Mouse (Mus musculus) brain, adult 2 months (tissue): Measurements from ENCODE around the gene Mob1a.

Source experiments
- DNase-seq: peaks from one replicate; pipeline ENCODE4 v3.0.0; 2011; ENCODE audit warnings: low read depth, low spot score

The Mob1a gene

DNA sequence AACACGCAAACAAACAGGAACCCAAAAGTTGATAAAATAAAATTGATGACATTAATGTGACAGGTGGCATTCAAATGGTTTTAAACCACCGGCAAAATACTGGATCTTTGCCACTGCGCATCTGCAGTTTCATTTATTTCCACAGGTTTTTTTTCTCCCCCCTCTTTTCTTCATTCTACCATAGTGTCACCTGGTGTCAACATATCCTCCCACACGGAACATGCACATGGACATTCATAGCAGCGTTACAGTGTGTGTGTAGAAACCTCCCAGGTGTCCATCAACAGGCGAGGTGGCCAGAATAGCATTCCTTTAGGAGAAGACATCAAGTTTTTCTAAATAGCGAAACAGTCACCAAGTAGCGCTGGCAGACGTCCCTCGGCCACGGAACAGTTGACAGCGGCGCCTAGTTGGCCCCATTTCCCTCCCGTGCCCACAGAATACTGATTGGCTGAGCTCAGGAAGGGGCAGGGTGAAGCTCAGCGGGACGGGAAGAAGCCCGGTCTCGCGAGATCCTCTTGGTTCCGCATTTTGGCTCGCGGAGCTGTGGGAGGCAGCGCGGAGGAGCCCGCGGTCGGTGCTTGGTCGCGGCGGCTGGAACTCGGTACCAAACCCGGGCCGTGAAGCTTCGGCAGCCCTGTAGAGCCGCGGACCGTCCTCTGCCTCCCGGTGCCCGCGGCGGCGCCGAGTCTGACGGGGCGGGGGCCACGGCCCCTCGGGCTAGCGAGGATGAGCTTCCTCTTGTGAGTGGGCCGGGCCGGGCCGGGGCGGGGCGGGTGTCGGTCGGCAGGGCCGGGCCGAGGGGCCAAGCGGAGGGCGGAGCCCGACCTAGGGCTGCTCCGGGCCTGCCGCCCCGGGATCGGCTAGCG, at the start of gene Mob1a, which contains the start of gene Mthfd2:
TSS of gene Mob1a (plus strand) at position 492 of the 869 bp plus-strand sequence.
TSS of gene Mthfd2 (minus strand) at position 384 of the 869 bp plus-strand sequence.
- peak; percentile 99 for DNase-seq

DNA sequence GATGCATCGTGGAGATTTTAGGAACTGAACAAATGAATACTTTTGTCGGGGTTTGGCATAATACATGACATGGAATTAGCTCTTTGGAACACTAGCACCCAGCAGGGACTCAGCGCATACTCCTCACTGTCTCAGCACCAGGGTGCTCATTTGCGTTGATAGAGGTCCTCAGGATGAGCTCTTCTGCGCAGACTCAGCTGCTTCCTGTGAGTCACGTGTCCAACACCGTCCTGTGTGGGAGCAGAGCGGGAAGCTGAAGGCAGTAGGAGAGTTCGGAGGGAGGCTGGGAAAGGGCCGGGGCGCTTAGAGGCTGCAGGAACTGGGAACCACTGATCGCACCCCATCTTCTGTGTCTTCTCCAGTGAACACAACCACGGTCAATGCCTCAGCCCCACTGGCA, 48.7 kb upstream of the Mob1a start:
- DNase-seq, result no peak

- DNase-seq, result peak; percentile 26
Observed at GRCm38 (mm10) chr6:83278881-83279280, 46.9 kb upstream of the Mob1a start.

DNA sequence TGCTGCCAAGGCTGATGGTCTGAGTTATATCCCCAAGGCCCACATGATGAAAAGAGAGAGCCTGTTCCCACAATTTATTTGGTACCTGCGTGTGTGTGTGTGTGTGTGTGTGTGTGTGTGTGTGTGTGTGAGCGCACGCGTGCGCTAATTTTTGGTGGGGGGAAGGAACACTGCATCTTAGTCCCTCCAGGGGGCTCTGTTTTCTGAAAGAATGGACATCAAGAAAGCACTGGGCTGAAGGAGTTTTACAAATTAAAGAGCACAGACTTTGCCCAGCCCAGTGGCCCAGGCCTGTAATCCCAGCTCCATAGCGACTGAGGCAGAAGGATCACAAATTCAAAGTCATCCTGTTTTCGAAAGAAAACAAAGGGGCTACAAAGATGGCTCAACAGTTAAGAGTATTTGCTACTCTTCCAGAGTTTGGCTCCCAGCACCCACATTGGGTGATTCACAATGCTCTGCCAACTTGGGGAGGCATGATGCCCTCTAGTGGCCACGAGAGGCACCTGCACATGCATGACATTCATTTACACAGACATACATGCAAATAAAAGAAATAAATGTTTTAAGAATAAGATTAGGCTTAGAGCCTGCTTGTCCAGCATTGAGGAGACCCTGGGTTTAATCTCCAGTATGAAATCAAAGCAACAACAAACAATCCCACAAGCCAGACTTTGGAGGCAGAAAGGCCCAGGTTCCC, 45.4 kb upstream of the Mob1a start:
- DNase-seq, result no peak

- DNase-seq, result no peak
Observed at GRCm38 (mm10) chr6:83300447-83301229, 25.2 kb upstream of the Mob1a start.

- no peak for DNase-seq
Observed at GRCm38 (mm10) chr6:83301294-83301693, 24.5 kb upstream of the Mob1a start.

DNA sequence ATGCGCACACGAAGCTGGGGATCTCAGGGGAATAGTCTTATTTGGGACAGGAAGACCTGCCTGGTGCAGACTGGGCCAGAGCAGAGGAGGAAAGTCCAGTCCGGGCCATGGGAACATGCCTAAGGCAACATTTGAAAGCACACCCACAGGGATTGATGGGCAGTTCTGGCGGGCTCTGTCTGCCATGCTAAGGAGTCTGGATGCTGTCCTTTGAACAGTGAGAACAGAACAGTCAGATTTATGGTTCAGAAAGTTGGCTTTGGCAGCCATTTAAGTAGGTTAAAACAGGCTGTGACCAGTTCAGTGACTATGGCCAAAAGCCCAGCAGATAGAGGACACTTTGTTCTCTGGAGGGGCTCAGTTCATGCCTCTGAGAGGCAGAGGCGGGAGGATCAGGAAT, 23.6 kb upstream of the Mob1a start:
- peak; percentile 42 for DNase-seq

GRCm38 (mm10) chr6:83309017-83309416, 16.8 kb upstream of the Mob1a start:
- DNase-seq, result no peak

DNA sequence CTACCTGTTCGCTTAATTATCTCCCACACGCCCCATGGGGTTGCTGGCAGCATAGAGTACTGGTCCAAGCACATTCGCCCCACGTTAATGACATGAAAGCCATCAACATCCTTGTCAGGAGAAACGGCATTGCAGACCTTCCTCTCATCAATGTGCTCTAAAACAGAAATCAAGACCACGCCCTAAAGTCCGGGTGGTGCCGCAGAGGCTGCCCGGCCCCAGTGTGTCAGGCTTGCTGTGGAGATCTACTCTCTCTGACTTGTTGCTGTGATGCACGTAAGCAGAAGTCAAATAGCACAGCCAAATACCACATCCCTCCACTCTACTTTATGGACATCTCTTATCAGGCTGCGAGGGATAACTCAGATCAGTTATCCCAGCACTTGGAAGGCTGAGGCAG, 14.6 kb upstream of the Mob1a start:
- no peak for DNase-seq

DNA sequence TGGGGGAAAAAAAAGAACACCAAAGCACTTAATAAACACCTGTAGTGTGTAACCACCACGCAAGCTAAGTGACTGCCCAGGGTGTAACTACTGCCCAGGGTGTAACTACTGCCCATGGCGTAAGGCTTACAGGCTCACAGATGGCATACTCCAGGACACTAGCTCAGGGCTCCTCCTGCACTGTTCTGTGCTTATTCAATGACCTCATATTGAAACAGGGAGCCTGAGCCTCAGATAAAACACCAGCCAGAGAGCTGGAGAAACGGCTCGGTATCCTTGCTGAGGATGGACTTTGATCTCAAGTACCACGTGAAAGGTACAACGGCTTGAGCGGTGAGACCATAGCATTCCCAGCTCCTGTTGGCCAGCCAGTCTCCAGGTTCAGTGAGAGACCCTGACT, 13.8 kb upstream of the Mob1a start:
- DNase-seq, result no peak

- no peak for DNase-seq
Observed at GRCm38 (mm10) chr6:83312514-83312913, 13.3 kb upstream of the Mob1a start.

GRCm38 (mm10) chr6:83315293-83315692, 10.5 kb upstream of the Mob1a start:
- no peak for DNase-seq

GRCm38 (mm10) chr6:83316022-83316421, 9.8 kb upstream of the Mob1a start:
- DNase-seq, result peak; percentile 60

DNA sequence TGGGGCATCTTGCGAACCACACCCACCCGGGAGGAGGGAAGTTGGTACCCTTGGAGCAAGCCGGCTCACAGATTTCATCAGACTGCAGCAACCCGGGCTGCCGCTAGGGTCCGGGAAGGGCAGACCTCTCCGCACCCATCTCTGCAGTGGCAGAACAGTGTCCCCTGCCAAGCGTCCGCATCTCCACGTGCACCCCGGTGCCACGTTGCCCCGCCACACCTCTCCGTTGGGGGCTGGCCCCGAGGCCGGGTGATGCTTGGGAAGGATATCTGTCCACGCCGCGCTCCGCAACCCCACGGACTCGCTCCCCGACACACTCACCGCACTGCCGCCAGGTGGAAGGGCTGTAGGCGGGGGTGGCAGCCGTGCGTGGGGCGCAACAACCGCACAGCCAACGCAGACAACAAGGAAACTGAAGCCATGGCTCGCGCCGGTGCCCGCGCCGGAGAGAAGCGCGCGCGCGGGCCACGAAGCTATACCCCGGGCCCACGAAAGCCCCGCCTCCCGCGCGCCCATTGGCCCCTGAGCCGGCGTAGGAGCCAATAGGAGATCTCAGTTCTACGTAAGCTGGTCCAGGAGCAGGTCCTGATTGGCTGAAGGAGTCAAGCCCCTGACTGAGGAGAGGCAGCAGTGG, 8.6 kb upstream of the Mob1a start:
- DNase-seq, result peak; percentile 97

- DNase-seq, result no peak
Observed at GRCm38 (mm10) chr6:83321927-83322326, 3.9 kb upstream of the Mob1a start.

GRCm38 (mm10) chr6:83322794-83323193, 3.0 kb upstream of the Mob1a start:
- no peak for DNase-seq

DNA sequence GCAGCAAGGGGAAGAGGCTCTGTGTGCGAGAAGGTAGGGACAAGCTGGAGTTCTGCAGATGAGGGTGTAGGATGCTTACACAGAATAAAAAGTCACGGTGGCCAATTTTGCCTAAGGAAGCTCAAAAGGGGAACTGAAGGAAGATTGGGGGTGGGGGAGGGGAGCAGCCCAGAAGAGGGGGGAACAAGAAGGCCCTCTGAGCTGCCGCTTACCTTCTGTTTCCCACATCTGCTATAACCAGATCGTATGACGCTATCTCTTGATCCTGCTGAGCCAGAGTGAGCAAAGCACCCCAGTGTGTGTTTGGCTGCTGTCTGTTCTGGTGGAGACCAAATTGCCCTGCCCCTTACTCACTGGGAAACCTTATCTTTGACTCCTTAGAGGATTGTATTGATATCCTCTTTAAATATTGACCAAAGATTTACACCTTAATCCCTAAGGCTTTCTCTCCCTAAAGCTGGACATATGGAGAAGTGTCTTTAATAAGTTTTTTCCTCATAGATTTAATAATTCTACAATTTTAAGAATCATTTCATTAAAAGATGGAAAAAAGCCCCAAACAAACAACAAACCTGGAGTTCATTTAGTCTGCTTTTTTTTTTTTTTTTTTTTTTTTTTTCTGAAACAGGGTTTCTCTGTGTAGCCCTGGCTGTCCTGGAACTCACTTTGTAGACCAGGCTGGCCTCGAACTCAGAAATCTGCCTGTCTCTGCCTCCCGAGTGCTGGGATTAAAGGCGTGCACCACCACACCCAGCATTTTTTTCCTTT, 2.0 kb upstream of the Mob1a start:
- no peak for DNase-seq

- DNase-seq, result no peak
Observed at GRCm38 (mm10) chr6:83326394-83326736, 549 bp downstream of the Mob1a start.

DNA sequence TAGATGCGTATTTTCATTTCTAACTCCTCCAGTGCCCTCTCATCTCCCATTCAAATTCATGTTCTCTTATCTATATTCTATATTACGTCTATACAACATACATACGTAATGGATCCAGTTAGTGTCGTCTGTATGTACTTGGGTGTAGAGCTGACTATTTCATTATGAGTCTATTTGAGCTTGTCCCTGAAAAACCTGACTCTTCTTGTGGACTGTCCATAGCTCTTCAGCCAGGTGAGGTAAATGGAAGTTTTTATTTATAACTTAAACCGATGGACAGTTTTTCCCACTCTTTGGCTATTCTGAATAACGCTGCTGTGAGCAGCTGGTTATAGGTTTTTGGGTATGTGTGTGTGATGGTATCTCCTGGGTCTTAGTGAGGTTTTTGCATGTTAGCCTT, 945 bp downstream of the Mob1a start:
- no peak for DNase-seq

- DNase-seq, result no peak
Observed at GRCm38 (mm10) chr6:83327591-83328190, 1.9 kb downstream of the Mob1a start.

DNA sequence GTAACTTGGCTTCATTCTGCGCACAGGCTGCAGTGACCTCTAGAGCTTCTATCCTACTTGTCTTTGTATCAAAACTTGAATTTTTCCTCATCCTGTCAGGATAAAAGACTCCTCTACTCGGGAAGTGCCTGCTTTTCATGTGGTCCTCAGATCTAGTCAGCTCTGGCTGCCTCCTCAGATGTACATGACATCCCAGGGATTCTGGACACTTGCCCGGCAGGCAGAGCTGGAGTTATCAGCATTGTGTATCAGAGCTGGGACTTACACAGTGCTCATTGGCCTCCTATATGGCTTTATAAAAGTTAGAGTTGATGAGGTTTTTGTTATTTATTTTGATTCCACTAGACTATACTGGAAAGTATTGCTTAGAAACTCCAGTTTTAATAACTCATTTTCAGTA, 15.6 kb downstream of the Mob1a start:
- peak; percentile 66 for DNase-seq
